In genomic region chr9:37636335-37636734, GRCm38 (mm10) we compare ENCODE assay signal across 9 mouse cellular contexts. TPM values are rescaled to one million over a fixed set of nuclear protein-coding genes. Genes with fewer than 3 reads are reported as not detected.
A peak's percentile ranks its signal among the peaks of the same experiment; 100 is the strongest.
DNase-seq lines count a peak whose midpoint lies in the region; ATAC-seq and TF ChIP-seq lines count a peak whose summit lies in the region.
"Had no signal": no experiment of that assay in that cellular context is flagged by ENCODE, and none has a peak within 500 bp of the region (broad histone marks: within the 10 kb centered on the region; RNA-seq: fewer than 3 reads in every experiment).

No protein-coding gene starts in this region.

- no peak overlapping the region for H3K4me3 ChIP-seq in heart, embryonic 11.5 days (ENCODE audit: low read depth, low read length)
- no peak overlapping the region for H3K4me3 ChIP-seq in hindbrain, postnatal 0 days (ENCODE audit: low read length)
- no peak overlapping the region for H3K4me3 ChIP-seq in lung, adult 2 months (replicated peaks; ENCODE audit: extremely low read depth, low read depth, low read length)
- H3K4me3 ChIP-seq: hindbrain, embryonic 15.5 days had no signal

- WGBS in heart, embryonic 11.5 days (ENCODE audit: insufficient replicate concordance) = 16% methylated on average over 7 of the region's 7 CpGs
- 13% methylated on average over 7 of the region's 7 CpGs for WGBS in hindbrain, postnatal 0 days
- 15% methylated on average over 7 of the region's 7 CpGs for WGBS in lung, adult 2 months

- H3K36me3 ChIP-seq in heart, embryonic 11.5 days (ENCODE audit: control insufficient read depth, insufficient read depth, low read length) = no peaks in the 10 kb centered on the region
- no peaks in the 10 kb centered on the region for H3K36me3 ChIP-seq in hindbrain, postnatal 0 days (ENCODE audit: insufficient read depth, low read length)
- H3K36me3 ChIP-seq: hindbrain, embryonic 15.5 days had no signal

- no peak overlapping the region for H3K9ac ChIP-seq in heart, embryonic 11.5 days (ENCODE audit: low read depth, low read length)
- no peak overlapping the region for H3K9ac ChIP-seq in hindbrain, postnatal 0 days (replicated peaks; ENCODE audit: low read length)
- H3K9ac ChIP-seq: hindbrain, embryonic 15.5 days had no signal

- no peaks in the 10 kb centered on the region for H3K27me3 ChIP-seq in heart, embryonic 11.5 days (ENCODE audit: control insufficient read depth, insufficient read depth, low read length)
- H3K27me3 ChIP-seq in hindbrain, postnatal 0 days (ENCODE audit: insufficient read depth, low read length) = no peaks in the 10 kb centered on the region
- H3K27me3 ChIP-seq: hindbrain, embryonic 15.5 days had no signal

- H3K27ac ChIP-seq in heart, embryonic 11.5 days (ENCODE audit: low read depth, low read length) = no peak overlapping the region
- no peak overlapping the region for H3K27ac ChIP-seq in hindbrain, postnatal 0 days
- H3K27ac ChIP-seq: hindbrain, embryonic 15.5 days had no signal

- no peak for TF ChIP-seq POLR2A in lung, adult 2 months (IDR thresholded peaks at IDR 0.05; ENCODE audit: borderline replicate concordance, extremely low read depth, low read depth, low read length)

- peak; percentile 23 to 68 for DNase-seq in heart, adult 18-20 months
- peak; percentile 79 for DNase-seq in 416B (ENCODE audit: low read depth)
- peak; percentile 58 for DNase-seq in adipocyte (ENCODE audit: low spot score)
- DNase-seq in embryo, embryonic 10.5 days (ENCODE audit: low spot score) = peak; percentile 77
- peak; percentile 67 for DNase-seq in hindbrain, postnatal 0 days (ENCODE audit: low spot score)
- DNase-seq in lung, adult 2 months = peak; percentile 44
- DNase-seq in right cerebral cortex, postnatal 14 days = peak; percentile 53

- TF ChIP-seq CTCF in hindbrain, postnatal 0 days (IDR thresholded peaks at IDR 0.05; ENCODE audit: low read depth) = peak; percentile 84
- TF ChIP-seq CTCF in lung, adult 2 months (IDR thresholded peaks at IDR 0.05; ENCODE audit: insufficient read depth, low read length) = peak; percentile 76

- H3K9me3 ChIP-seq in heart, embryonic 11.5 days (replicated peaks; ENCODE audit: control insufficient read depth, low read length) = no peaks in the 10 kb centered on the region
- no peaks in the 10 kb centered on the region for H3K9me3 ChIP-seq in hindbrain, postnatal 0 days (ENCODE audit: low read length)
- H3K9me3 ChIP-seq: hindbrain, embryonic 15.5 days had no signal

- no peak for ATAC-seq in heart, embryonic 11.5 days (replicated peaks; ENCODE audit: insufficient number of reproducible peaks, low FRiP score, low TSS enrichment)
- ATAC-seq in hindbrain, postnatal 0 days = no peak

- no peak overlapping the region for H3K4me2 ChIP-seq in heart, embryonic 11.5 days
- H3K4me2 ChIP-seq in hindbrain, postnatal 0 days (ENCODE audit: low read depth, low read length) = no peak overlapping the region
- H3K4me2 ChIP-seq: hindbrain, embryonic 15.5 days had no signal

- no peaks in the 10 kb centered on the region for H3K4me1 ChIP-seq in heart, embryonic 11.5 days (ENCODE audit: control insufficient read depth, insufficient read depth, low read length)
- no peaks in the 10 kb centered on the region for H3K4me1 ChIP-seq in hindbrain, postnatal 0 days (ENCODE audit: insufficient read depth, low read length)
- no peaks in the 10 kb centered on the region for H3K4me1 ChIP-seq in lung, adult 2 months (ENCODE audit: control insufficient read depth, insufficient read depth, low read length)
- H3K4me1 ChIP-seq: hindbrain, embryonic 15.5 days had no signal

RNA-seq across cellular contexts. Expression of gene Tbrg1, which starts 20.8 kb away (rescaled TPM):
- 10 to 100 TPM; 31.9 to 34.0 TPM for total RNA-seq in heart, adult 18-20 months (2021)
- polyA plus RNA-seq in heart, embryonic 11.5 days (2014; fragmentation: Nextera tagmentation; extraction: Ambion mirVana) = 182 and 188 TPM in 2 replicates
- 44.5 and 45.6 TPM in 2 replicates for total RNA-seq in hindbrain, postnatal 0 days (2014; rRNA removed)
- polyA plus RNA-seq in hindbrain, postnatal 0 days (2015; fragmentation: Nextera tagmentation; extraction: Ambion mirVana) = 82.9 and 87.7 TPM in 2 replicates
- polyA plus RNA-seq in lung, adult 2 months (2012; rRNA removed) = 32.7 and 44.5 TPM in 2 replicates

RNA-seq across cellular contexts. Expression of gene Spa17, which starts 22.8 kb away (rescaled TPM):
- 1 to 10 TPM; 1.3 to 1.7 TPM for total RNA-seq in heart, adult 18-20 months (2021)
- polyA plus RNA-seq in heart, embryonic 11.5 days (2014; fragmentation: Nextera tagmentation; extraction: Ambion mirVana) = 5.7 and 10.0 TPM in 2 replicates
- total RNA-seq in hindbrain, postnatal 0 days (2014; rRNA removed) = 4.2 TPM in 1 of 2 replicates, not detected in the other
- 11.6 and 13.9 TPM in 2 replicates for polyA plus RNA-seq in hindbrain, postnatal 0 days (2015; fragmentation: Nextera tagmentation; extraction: Ambion mirVana)
- polyA plus RNA-seq in lung, adult 2 months (2012; rRNA removed) = 2.6 and 3.1 TPM in 2 replicates

RNA-seq across cellular contexts. Expression of gene Panx3, which starts 32.7 kb away (rescaled TPM):
- not detected for total RNA-seq in heart, adult 18-20 months (2021)
- polyA plus RNA-seq in heart, embryonic 11.5 days (2014; fragmentation: Nextera tagmentation; extraction: Ambion mirVana) = 0.08 and 0.10 TPM in 2 replicates
- total RNA-seq in hindbrain, postnatal 0 days (2014; rRNA removed) = not detected in 2 replicates
- 0.10 TPM in 1 of 2 replicates, not detected in the other for polyA plus RNA-seq in hindbrain, postnatal 0 days (2015; fragmentation: Nextera tagmentation; extraction: Ambion mirVana)
- not detected in 2 replicates for polyA plus RNA-seq in lung, adult 2 months (2012; rRNA removed)
- polyA plus RNA-seq: hindbrain, embryonic 15.5 days had no signal
